Mouse (Mus musculus): ENCODE data around the gene Procr.

- TF ChIP-seq CTCF (IDR thresholded peaks at IDR 0.05) (no peak), EP300 (IDR thresholded peaks at IDR 0.05; ENCODE audit: insufficient read depth, low read depth, low read length) (no peak), POLR2A (IDR thresholded peaks at IDR 0.05; ENCODE audit: insufficient read depth, low read depth, low read length) (no peak)
These were observed 27.1 kb downstream of the Procr start for GRCm38 (mm10) chr2:155778004-155778403.
